Mouse (Mus musculus) liver, adult 2 months (tissue): ENCODE data around the gene Arhgap8. TPM values are rescaled to one million over a fixed set of nuclear protein-coding genes. Genes with fewer than 3 reads are reported as not detected.

Source experiments
- DNase-seq: peaks from one replicate; pipeline ENCODE4 v3.0.0-alpha.2; 2011; ENCODE audit warnings: low read depth, low spot score; ENCODE audit errors: extremely low read depth
- H3K27ac ChIP-seq: fragments of 200-500 bp; replicated peaks from 2 replicates; pipeline ENCODE4 v1.5.1; 2012; ENCODE audit warnings: low read depth, mild to moderate bottlenecking, control low read depth, inconsistent platforms, low read length; ENCODE audit not compliant: insufficient read depth
- H3K27me3 ChIP-seq: fragments of 200-500 bp; 2 replicates; pipeline ENCODE4 v1.6.1; 2012; ENCODE audit warnings: mild to moderate bottlenecking, moderate library complexity, low read length, inconsistent platforms; ENCODE audit not compliant: control insufficient read depth, insufficient read depth
- H3K36me3 ChIP-seq: fragments of 200-500 bp; 2 replicates; pipeline ENCODE4 v1.6.1; 2012; ENCODE audit warnings: low read length, inconsistent platforms; ENCODE audit not compliant: control insufficient read depth, insufficient read depth
- H3K4me1 ChIP-seq: fragments of 200-500 bp; 2 replicates; pipeline ENCODE4 v1.6.1; 2011; ENCODE audit warnings: low read length; ENCODE audit not compliant: control insufficient read depth, insufficient read depth
- H3K4me3 ChIP-seq: fragments of 200-500 bp; 2 replicates; pipeline ENCODE4 v1.5.1; 2011; ENCODE audit warnings: low read depth, mild to moderate bottlenecking, control low read depth, low read length, moderate library complexity; ENCODE audit not compliant: insufficient read depth
- H3K79me2 ChIP-seq: fragments of 200-500 bp; 2 replicates; pipeline ENCODE4 v1.6.1; 2012; ENCODE audit warnings: inconsistent platforms, mild to moderate bottlenecking, low read length, moderate library complexity; ENCODE audit not compliant: control insufficient read depth, insufficient read depth
- H3K9ac ChIP-seq: fragments of 200-500 bp; 2 replicates; pipeline ENCODE4 v1.6.1; 2012; ENCODE audit warnings: low read depth, mild to moderate bottlenecking, control low read depth, inconsistent platforms, low read length
- CTCF ChIP-seq: fragments of 200-500 bp; IDR thresholded peaks from 2 replicates; pipeline ENCODE4 v1.5.1; 2011; ENCODE audit warnings: low read depth, low read length, control low read depth
- POLR2A ChIP-seq: fragments of 200-500 bp; IDR thresholded peaks from 2 replicates; pipeline ENCODE4 v1.6.1; 2011; ENCODE audit warnings: low read length, control low read depth; ENCODE audit not compliant: insufficient read depth; ENCODE audit errors: extremely low read depth
- WGBS: fragments of 180-500 bp; shearing (Covaris S2); methylation state at CpG from one replicate; pipeline ENCODE4 v1.1.7; 2018; 5-methylcytosine and 5-hydroxymethylcytosine counted together
- polyA plus RNA-seq: library from polyadenylated mRNA; depleted of rRNA; stranded (reverse); fragments of >200 nt; gene quantifications from 2 replicates; pipeline ENCODE4 v1.2.3, GENCODE M21; 2012
- total RNA-seq: library from RNA; depleted of rRNA; stranded (reverse); fragments of >200 nt; gene quantifications from 2 replicates; pipeline ENCODE4 v1.2.3, GENCODE M21; 2014

The Arhgap8 gene
- total and polyA plus RNA-seq, 2 experiments: 0.20 TPM; not detected in 1

DNA sequence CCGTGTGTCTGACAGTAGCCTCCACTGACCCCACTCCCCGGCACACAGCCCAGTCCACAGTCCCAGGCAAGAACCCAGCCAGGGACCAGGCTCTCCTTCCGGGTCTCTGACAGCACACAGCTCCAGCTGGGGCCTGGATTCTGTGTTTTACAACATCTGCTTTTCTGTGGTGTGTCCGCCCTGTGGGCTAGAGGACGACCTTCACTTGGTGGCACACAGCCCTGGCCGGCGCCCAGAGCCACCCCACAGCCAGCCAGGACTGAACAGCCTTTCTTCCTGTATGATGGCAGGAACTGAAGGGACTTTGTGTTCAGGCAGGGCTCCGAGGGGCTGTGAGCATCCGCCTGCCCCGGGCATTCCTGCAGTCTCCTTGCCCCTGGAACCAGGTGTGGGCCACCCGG, 22.2 kb upstream of the Arhgap8 start:
- TF ChIP-seq CTCF (no peak), POLR2A (no peak)
- no peak overlapping the region for H3K9ac ChIP-seq
- H3K27me3 ChIP-seq: no peaks in the 10 kb centered on the region
- no peak for DNase-seq
- no peak overlapping the region for H3K27ac ChIP-seq
- no peak overlapping the region for H3K4me3 ChIP-seq
- H3K4me1 ChIP-seq: no peaks in the 10 kb centered on the region
- H3K36me3 ChIP-seq: no peaks in the 10 kb centered on the region
- H3K79me2 ChIP-seq: no peaks in the 10 kb centered on the region
- 65% methylated on average over 11 of the region's 11 CpGs for WGBS

DNA sequence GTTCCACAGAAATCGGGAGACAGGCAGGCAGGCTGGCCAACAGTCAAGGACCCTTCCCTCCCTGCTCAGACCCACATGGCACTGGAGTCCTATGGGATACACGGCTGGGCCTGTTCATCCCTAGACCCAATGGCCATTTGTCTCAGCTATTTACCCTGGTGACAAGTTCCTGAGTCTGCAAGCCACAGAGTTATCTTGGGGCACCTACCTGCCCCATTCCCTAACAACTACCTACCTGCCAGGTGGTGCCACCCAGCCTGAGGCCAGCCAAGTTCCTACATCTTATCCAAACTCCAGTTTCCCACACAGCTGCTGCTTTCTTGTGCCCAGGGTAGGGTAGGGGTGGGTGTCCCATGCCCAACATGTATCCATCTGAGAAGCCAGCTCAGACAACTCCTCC, 21.7 kb upstream of the Arhgap8 start:
- Histone ChIP-seq H3K4me1 (no peaks in the 10 kb centered on the region), H3K27me3 (no peaks in the 10 kb centered on the region), H3K4me3 (no peak overlapping the region), H3K79me2 (no peaks in the 10 kb centered on the region), H3K36me3 (no peaks in the 10 kb centered on the region), H3K9ac (no peak overlapping the region), H3K27ac (no peak overlapping the region)
- no peak for DNase-seq
- 70% methylated on average over 2 of the region's 2 CpGs for WGBS
- TF ChIP-seq POLR2A: no peak
- no peak for TF ChIP-seq CTCF

DNA sequence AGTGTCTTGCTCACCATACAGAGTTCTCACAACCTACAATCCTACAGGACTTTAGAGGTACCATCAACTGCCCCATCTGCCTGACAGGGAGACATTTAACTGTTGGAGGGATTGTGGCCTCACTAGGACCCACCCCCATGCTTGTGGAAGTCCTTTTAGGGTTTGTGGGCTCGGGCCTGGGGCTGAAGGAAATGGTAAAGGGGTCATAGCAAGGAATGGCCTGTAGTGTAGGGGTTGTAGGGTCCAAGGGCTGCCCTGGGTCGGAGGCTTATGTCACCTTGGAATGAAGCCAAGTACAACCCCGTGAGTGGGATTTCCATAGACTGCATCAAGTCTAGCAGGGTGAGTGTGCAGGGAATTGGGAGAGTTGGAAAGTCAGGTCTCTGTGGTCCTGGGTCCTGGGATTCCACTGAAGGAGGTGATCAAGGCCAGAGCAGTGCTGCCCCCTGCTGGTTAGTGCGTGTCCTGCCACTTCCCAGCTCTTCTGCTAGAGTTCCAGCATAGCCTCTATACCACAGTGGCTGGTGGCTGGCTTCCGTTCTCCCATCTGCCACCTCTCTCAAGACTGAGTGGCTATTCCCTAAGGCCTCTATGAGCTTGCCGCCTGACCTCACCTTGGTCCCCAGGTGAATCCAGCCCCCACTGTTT, 19.6 kb upstream of the Arhgap8 start:
- H3K79me2 ChIP-seq: no peaks in the 10 kb centered on the region
- no peak overlapping the region for H3K9ac ChIP-seq
- peak; percentile 33 for DNase-seq
- no peaks in the 10 kb centered on the region for H3K27me3 ChIP-seq
- no peak overlapping the region for H3K27ac ChIP-seq
- H3K4me3 ChIP-seq: no peak overlapping the region
- no peaks in the 10 kb centered on the region for H3K36me3 ChIP-seq
- H3K4me1 ChIP-seq: no peaks in the 10 kb centered on the region
- WGBS: 51% methylated on average over 6 of the region's 6 CpGs
- TF ChIP-seq CTCF (peak; percentile 98), POLR2A (no peak)

DNA sequence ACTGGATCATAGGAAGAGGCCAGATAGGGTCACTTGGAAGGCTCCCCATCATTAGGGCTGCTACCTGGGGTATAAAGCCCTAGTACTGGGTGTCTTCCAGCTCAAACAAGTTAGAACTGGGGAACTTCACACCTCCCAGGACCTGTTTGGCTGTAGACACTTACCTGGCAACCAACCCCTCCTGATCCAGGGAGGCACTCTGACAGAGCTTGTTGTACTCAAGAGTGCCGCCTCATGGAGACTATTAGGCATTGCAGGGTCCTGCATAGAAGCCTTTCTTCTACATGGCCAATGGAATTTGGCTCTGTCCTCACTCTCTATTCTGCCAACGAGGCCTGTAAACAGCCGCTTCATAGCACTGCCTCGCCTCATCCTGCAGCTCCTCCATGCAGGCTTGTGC, 17.9 kb upstream of the Arhgap8 start:
- no peaks in the 10 kb centered on the region for H3K36me3 ChIP-seq
- peak; percentile 54 for DNase-seq
- 23% methylated on average over 4 of the region's 4 CpGs for WGBS

DNA sequence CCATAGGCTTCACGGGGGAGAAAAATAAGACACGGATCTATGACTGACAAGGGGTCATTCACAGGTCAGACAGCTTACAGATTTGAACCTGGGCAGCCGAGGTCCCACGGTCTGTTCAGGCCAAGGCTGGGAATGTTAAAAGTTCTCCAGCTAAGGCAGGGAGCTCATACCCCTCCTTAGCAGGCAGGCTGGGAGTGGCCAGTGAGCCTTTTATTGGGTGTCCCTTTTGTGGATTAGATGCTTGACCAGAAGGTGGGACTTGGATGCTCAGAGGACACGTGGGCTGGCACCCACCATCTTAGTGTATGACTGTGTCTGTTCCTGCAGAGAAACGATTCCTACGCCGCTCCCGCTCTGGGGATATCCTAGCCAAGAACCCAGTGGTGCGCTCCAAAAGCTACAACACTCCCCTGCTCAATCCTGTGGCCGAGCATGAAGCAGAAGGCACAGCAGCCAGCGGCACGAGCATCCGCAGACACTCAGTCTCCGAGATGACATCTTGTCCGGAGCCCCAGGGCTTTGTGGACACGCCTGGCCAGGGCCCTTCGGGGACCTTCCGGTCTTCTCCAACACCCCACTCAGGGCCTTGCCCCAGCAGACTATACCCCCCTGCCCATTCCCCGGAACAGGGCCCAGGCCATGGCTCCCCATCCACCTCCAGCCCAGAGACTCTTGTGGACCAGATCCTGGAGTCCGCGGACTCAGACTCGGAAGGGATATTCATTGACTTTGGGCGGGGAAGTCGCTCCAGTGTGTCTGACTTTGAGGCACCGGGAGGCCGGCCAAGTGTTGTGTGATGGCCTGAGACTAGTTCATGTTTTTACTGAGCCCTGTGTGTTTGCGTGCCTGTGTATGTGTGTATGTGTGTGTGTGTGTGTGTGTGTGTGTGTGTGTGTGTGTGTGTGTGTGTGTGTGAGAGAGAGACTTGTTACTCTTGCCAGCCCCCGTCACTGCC, 17.2 kb upstream of the Arhgap8 start:
- H3K27me3 ChIP-seq: no peaks in the 10 kb centered on the region
- 92% methylated on average over 29 of the region's 29 CpGs for WGBS
- TF ChIP-seq POLR2A (no peak), CTCF (no peak)
- no peak overlapping the region for H3K9ac ChIP-seq
- DNase-seq: no peak
- no peak overlapping the region for H3K4me3 ChIP-seq
- peaks cover 6% of the 10 kb centered on the region for H3K4me1 ChIP-seq
- H3K27ac ChIP-seq: no peak overlapping the region
- no peaks in the 10 kb centered on the region for H3K36me3 ChIP-seq
- H3K79me2 ChIP-seq: no peaks in the 10 kb centered on the region

More for the DNA sequence above, 17.9 kb upstream of the Arhgap8 start:
- H3K27ac ChIP-seq: no peak overlapping the region
- peak; percentile 65 for TF ChIP-seq CTCF
- TF ChIP-seq POLR2A: no peak
- no peaks in the 10 kb centered on the region for H3K79me2 ChIP-seq
- no peak overlapping the region for H3K4me3 ChIP-seq
- peaks cover under 1% of the 10 kb centered on the region for H3K4me1 ChIP-seq
- no peak overlapping the region for H3K9ac ChIP-seq
- no peaks in the 10 kb centered on the region for H3K27me3 ChIP-seq
